Mouse (Mus musculus) myocyte (in vitro differentiated cells): Measurements from ENCODE around the gene Casz1.

Experiments
- E2F4 ChIP-seq: IDR thresholded peaks from one replicate; pipeline ENCODE4 v1.6.1; 2011; ENCODE audit warnings: mild to moderate bottlenecking, control low read depth, moderate library complexity; ENCODE audit not compliant: insufficient read depth
- MYOD1 ChIP-seq, 3 experiments: IDR thresholded peaks; one replicate each; pipeline ENCODE4 v1.6.1; 2011; ENCODE audit warnings: control low read depth in 2 of 3, low read depth in 2 of 3, mild to moderate bottlenecking in 2 of 3, moderate library complexity in 1 of 3; ENCODE audit not compliant: insufficient read length in 2 of 3, control insufficient read depth in 1 of 3
- MYOG ChIP-seq, 3 experiments: IDR thresholded peaks; one replicate each; pipeline ENCODE4 v1.6.1; 2011; ENCODE audit warnings: control low read depth in 2 of 3, low read depth in 2 of 3, mild to moderate bottlenecking in 2 of 3; ENCODE audit not compliant: insufficient read length in 2 of 3, control insufficient read depth in 1 of 3, insufficient read depth in 1 of 3
- POLR2A ChIP-seq: IDR thresholded peaks from one replicate; pipeline ENCODE4 v1.6.1; 2011; ENCODE audit warnings: low read depth, mild to moderate bottlenecking, control low read depth, moderate library complexity; ENCODE audit not compliant: insufficient read length
- POLR2AphosphoS2 ChIP-seq: IDR thresholded peaks from one replicate; pipeline ENCODE4 v1.6.1; 2011; ENCODE audit warnings: low read depth, control low read depth; ENCODE audit not compliant: insufficient read length
- USF1 ChIP-seq: IDR thresholded peaks from one replicate; pipeline ENCODE4 v1.6.1; 2011; ENCODE audit warnings: low read depth, mild to moderate bottlenecking, control low read depth, moderate library complexity

- no peak for TF ChIP-seq POLR2A
- TF ChIP-seq USF1 = no peak
- TF ChIP-seq MYOG (IDR thresholded peaks at IDR 0.05; ENCODE audit: control insufficient read depth in 1 of 3, insufficient read depth in 1 of 3, insufficient read length in 2 of 3, low read depth in 2 of 3) = no peak
- TF ChIP-seq POLR2AphosphoS2 = no peak
- peak in 2 of 3 experiments; percentile 27 to 67 for TF ChIP-seq MYOD1 (IDR thresholded peaks at IDR 0.05; ENCODE audit: control insufficient read depth in 1 of 3, insufficient read length in 2 of 3, low read depth in 2 of 3)
- TF ChIP-seq E2F4 = no peak
These were observed 178.0 kb downstream of the Casz1 start for GRCm38 (mm10) chr4:148982274-148982673.
